Mouse (Mus musculus): ENCODE measurements at regions not wholly inside any gene's neighbourhood (a gene's known extent, or its start where the extent isn't known, plus 50 kb on each side); places are given as distances from the start of the nearest gene placed in this dataset.

DNA sequence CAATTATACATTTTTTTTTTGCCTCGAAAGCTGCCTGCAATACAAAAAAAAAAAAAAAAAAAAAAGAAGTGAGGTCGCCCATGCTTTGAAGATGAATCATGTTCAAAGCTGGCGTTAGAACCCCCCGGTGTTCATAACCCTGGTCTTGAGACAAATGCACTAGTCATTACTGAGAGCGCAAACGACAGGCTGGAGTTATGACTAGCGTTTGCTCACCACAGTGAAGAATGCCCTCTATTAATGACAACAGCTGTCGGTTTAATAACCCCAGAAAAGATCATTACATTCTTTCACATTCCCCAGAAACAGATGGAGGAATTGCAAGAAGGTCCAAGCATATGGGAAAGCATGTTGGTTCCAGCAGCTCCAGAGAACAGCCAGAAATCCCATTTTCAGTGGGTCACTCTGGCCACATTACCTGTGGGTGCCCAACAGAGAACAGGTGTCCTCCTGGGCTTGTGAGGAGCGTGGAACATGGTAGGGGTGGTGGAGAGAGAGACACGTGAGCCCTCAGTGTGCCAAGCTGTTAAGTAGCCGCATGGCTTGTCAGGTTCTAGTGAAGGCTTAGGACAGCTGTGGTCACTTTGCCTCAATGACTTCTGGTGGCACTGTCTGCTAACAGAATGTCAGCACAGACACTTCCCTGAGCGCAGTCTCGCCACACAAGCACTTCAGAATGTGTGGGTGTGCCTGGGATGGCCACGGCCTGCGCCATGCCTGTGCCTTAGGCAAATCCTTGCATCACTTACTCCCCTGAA lies 60.4 kb downstream of the Aipl1 start:
- no peak for DNase-seq (ENCODE audit: low spot score)

DNA sequence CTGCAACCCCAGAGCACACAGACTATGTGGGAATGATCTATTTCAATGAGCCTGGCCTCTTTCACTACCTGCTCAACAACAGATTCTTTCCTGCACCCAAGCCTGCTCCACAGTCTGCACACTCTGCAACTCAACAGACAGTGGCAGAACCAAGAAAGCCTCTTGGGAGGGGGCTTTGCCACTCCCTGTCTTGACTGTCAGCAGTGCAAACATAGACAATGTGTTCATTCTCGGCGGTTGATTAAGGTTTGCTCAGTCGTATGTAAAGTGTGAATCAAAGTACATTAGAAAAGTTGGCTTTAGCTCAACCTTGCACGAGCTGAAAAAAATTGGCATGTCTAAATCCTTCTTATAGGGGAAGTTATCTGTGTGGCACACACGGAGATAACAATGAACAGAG lies 66.0 kb downstream of the Aipl1 start:
- no peak for DNase-seq (ENCODE audit: low spot score)

DNA sequence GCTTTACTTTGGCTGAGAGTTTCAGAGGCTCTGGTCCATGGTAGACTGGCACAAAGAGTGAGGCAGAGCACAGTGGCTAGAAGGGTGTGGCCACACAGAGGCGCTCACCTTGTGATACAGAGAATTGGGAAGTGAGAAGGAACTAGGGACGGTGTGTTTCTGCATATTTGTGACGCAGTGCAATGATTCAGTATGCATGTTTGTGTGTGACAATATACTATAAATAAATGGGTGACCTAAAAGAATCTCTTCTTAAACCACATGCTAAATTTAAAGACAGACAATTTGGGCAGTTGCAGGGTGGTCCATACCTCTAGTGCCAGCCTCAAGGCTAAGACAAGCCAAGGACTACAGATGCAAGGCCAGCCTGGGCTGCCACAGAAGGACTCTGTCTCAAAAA lies 75.0 kb downstream of the Aipl1 start:
- no peak for DNase-seq (ENCODE audit: low spot score)

GRCm38 (mm10) chr11:71952533-71952932 lies 84.8 kb downstream of the Aipl1 start:
- DNase-seq (ENCODE audit: low spot score): no peak

DNA sequence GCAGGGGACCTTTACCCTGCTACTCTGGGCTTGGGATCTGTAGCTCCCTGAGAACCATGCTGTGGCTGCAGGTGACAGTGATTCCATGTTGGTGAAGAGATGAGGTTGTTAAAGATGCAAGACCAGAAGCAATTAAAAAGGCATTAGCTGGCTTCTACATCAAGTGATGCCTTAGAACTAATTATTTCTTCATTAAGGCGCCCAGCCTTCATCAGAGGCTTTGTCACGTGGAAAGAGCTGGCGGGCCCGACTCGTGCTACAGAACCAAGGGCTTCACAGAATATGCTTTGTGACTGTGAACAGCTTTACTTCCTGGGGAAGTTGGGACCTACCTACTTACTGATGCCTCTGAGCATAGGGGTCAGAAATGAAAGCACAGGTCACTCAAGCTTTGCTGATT lies 90.1 kb downstream of the Aipl1 start:
- DNase-seq (ENCODE audit: low spot score): no peak

DNA sequence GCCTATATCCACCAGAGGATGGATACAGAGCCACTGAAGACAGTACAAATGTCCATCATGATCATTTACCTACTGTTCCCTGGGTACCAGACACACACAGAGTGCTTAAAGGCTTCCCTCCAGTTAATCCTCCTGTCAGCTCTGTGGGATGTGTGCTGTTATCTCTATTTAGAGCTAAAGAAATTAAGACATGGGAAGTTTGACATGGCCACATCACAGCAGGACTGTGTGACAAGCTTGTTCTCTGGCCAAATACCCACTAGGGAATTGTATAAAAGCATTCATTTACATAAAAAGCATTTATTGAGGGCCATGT lies 92.3 kb downstream of the Aipl1 start:
- no peak for DNase-seq (ENCODE audit: low spot score)

- DNase-seq (ENCODE audit: low spot score): no peak
Observed at GRCm38 (mm10) chr11:71944398-71945097, 92.8 kb downstream of the Aipl1 start.

DNA sequence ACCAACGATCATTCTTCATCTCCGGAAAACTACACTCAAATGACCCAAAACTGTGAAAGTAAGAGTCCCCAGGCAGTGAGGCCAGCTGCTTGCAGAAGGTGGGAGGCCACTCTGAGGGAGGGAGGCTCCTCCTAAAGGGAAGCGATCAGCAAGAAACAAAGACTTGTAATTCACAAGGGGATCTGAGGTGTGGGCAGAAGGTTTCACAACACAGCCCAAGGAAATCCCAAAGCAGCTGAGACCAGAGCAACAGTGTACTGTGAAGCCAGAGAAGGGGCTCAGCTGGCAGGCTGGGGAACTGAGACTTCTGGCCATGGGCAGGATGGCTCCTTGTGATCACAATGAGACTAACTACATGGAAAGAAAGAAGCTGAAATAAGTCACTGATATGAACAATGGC lies 93.8 kb downstream of the Aipl1 start:
- no peak for DNase-seq (ENCODE audit: low spot score)

DNA sequence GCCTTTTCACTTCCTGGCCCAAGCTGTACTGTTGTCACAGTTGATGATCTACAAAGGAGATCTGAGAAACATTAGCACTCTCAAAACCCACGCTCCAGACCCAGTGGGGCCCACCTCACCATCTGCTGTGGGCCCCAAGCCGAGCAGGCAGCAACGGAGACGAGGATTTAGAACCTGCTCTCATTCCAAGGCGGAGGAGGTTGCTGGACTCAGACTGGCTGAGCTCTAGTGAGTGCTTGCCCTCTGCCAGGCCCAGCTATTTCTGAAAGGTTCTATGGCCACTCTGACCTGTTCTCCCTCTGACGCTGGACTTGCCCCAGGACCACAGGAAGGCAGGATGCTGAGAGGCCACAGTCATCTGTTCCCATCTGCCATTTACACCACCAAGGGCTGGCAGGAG lies 98.2 kb downstream of the Aipl1 start:
- DNase-seq (ENCODE audit: low spot score): no peak

GRCm38 (mm10) chr11:71937108-71937507 lies 100.2 kb downstream of the Aipl1 start:
- no peak for DNase-seq (ENCODE audit: low spot score)

DNA sequence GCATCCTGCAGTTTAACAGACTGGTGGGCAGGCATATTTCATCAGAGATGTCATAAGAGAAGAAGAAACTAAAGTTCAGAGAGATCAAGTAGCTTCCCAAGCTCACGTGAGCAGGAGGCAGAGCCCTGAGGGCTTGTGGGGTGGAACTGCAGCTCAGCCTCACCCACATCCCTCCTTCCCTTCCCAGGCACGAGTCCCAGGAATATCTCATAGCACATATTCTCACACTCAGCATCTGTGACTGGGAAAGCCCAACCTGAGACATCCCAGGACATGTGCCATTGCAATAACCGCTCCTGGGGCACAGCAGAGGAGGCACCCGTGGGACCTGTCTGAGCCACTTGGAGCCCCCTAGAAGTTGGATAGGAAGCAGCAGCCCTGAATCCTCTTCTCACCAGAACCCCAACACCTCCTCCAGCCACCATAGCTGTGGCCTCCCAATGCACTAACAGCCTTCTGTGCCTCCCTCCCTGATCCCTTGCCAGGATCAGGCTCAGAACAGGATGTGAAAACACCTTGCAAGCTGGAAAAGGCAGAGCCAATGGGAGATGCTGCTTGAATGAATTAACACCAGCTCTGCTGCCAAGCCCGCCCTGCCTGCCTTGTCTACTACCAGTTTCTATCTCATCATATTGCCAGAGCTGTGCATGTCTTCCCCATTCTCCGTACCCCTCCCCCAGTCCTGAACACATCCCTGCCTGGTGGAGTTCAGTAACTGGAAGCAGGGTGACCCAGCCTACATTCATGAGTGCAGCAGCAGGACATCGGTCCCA lies 107.4 kb downstream of the Aipl1 start:
- no peak for DNase-seq (ENCODE audit: low spot score)

DNA sequence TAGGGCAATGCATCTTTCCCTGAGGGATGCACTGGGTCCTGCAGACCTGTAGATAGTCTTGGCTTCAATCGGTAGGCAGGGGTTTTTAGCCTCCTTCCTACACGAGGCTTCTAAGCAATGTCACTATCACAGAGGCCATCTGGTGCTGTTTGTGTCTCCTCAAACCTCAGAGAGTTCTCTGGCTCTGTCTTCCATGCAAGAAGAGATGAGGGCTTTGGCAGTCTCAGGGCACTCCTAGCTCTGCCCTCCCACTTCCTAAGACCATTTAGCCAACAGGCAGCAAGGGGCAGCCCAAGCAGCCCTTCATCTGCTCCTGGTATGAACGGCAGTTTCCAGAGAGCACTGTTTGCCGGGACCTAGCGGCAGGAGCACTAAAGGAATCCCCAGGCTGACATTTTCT lies 122.6 kb downstream of the Aipl1 start:
- DNase-seq (ENCODE audit: low spot score): no peak

- no peak for DNase-seq (ENCODE audit: low spot score)
Observed at GRCm38 (mm10) chr11:71912626-71913025, 124.7 kb downstream of the Aipl1 start.

DNA sequence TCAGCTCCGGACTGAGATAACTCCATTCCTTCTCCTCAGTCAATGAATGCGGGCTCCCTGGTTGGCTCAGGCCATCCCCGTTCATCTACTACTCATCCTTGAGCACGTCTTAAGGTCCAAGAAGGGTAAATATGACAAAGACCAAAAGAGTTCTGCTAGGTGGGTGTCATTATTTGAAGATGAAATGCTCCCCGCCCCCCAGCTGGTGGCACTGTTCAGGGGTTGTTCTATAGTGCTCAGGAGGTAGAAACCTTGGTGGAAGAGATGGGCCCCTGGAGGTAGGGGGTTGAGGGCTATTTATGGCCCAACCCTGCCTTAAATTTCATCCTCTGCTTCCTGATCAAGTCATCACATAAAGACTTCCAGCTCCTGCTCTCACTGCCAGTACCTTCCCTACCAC lies 126.0 kb downstream of the Aipl1 start:
- DNase-seq (ENCODE audit: low spot score): no peak

- no peak for DNase-seq (ENCODE audit: low spot score)
Observed at GRCm38 (mm10) chr11:71908616-71909015, 128.7 kb downstream of the Aipl1 start.

- no peak for DNase-seq (ENCODE audit: low spot score)
Observed at GRCm38 (mm10) chr11:71903020-71903410, 134.3 kb downstream of the Aipl1 start.

GRCm38 (mm10) chr11:71902304-71903019 lies 134.8 kb downstream of the Aipl1 start:
- no peak for DNase-seq (ENCODE audit: low spot score)

DNA sequence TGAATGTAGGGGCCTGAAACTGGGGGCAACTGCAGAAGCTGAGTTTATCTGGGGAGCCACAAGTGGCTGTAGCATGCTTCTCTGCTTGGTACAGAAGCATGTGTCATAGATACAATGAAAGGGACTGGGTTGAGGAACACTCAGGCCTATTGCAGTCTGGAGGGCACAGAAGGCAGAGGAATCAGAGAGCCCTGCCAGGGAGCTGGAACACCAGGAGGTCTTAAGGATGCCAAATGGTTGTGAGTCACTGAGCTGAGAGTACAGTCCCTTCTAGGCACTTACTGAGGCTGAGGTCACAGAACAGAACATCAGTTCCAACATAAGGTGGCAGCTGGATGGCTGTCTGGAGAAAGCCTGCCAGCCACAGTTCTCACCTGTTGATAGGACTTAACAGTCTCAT lies 136.5 kb downstream of the Aipl1 start:
- no peak for DNase-seq (ENCODE audit: low spot score)

- DNase-seq (ENCODE audit: low spot score): no peak
Observed at GRCm38 (mm10) chr11:71897551-71897950, 139.8 kb downstream of the Aipl1 start.

DNA sequence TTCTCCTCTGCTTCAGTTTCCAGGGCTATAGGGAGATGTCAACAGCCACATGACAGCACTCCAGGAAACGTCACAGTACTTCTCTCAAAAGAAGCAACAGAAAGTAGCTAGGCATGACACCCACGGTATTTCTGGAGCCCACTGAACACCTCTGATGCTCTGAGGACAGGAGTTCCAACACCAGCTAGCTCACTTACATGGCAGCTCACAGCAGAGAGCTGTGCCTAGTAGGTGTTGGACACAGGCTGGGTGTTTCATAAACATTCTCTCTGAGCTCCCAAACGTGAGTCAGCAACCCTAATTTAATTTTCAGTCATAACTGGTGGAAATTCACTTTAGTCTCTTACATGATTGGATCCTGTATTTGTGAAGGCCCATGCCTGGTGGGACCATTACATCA lies 140.2 kb downstream of the Aipl1 start:
- DNase-seq (ENCODE audit: low spot score): no peak

DNA sequence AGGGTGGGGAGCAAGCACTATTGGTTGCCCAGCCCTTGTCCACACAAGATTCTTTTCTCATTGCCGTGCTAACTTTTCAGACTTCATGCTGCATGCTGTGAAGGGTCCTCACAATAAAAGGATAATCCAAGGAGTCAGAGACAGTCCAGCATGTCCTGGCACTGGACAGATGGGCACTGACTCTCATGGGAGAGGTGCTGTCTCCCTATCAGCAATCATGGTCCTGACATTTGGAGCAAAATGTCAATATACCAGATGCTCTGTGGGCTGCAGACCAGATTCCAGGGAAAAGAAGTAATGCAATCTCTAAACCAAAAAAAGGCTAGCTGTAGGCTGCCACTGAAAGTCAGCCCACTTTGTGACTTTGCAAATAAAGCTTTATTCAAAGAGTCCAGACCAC lies 141.5 kb downstream of the Wscd1 start:
- no peak for DNase-seq (ENCODE audit: low spot score)

DNA sequence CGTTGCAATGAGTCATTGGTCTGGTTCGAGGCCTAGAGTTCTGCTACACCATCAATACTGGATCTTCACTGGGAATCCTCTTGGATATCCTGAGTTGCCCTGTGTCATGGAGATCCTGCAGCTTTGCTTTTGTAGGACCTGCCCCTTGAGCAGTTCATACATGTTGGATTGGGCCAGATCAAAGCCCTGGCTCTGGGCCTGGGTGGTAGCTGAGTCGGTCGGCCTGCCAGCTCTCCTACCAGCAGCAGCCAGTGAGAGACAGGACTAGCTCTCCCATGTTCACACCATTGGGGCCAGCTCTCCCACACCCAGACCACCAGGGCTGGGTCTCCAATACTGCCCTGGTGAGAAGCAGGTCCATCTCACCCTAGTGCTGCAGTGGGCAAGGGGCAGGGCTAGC lies 139.4 kb downstream of the Wscd1 start:
- DNase-seq (ENCODE audit: low spot score): no peak
